Mouse (Mus musculus) frontal cortex, postnatal 14 days (tissue): ENCODE data around the gene Drosha.
"Not testable (repeated sequence)": the region's sequence is repeated elsewhere in the genome, so short reads cannot be mapped to it uniquely, and the experiment has no call there.

Experiments used
- DNase-seq, 2 experiments: peaks; one replicate each; pipeline ENCODE4 v3.0.0; 2022; ENCODE audit warnings: low spot score in 2 of 2

Drosha gene

DNA sequence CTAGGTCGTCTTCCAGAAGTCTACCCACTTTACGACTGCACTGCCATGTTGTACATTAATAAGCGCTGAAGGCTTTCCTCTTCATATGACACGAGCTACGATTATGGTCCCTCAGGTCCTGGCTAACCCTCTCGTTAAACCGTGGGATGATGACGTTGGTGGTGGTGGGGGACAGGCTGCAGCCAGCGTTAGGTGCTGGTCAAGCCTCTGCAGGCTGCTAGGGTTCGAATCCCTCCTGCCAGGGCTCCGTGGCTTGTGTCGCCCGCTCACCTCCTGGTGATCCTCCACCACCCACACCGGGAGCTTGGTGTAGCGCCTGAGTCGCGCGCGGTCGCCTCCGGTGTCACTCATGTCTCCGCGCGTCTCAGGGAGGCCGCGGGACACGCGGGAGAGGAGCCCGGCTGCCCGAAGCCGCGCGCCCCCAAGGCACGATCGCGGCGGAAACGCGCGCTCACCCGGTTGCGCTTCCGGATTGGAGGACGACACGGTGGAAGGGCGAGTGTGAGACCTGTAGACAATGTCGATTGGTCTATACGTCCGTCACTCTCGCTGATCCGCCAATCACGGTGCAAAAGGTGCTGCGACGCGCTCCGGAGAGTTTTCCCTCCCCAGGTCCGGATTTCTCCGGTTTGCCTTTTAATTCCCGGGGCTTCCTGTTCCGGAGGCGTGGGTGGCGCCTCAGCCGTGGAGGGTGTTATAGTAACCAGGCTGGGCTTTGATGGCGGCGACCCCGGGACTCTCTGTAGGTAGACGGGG, at the start of gene Drosha, which contains the start of gene 6030458C11Rik:
TSS of gene Drosha (plus strand) at position 619 of the 756 bp plus-strand sequence.
TSS of gene 6030458C11Rik (minus strand) at position 453 of the 756 bp plus-strand sequence.
- peak; percentile 96 to 99 for DNase-seq

DNA sequence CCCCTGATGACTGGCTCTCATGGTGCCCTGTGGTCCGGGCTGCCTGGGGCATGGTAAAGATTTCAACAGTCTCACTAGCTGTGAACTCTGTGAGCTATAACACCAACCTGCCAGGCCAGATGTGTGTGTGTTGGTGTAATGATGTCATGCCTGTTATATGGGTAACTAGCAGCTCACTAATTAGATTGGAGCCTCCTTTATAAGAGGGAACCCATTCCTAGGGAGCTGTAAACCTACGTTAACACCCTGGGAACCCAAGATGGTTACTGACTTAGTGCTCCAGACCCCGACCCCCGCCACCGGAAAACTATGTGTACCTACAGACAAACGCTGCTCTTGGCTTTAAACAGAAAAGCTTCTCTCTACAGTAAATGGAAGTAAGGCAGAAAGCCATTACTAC, 43.3 kb upstream of the Drosha start:
- DNase-seq, result no peak

DNA sequence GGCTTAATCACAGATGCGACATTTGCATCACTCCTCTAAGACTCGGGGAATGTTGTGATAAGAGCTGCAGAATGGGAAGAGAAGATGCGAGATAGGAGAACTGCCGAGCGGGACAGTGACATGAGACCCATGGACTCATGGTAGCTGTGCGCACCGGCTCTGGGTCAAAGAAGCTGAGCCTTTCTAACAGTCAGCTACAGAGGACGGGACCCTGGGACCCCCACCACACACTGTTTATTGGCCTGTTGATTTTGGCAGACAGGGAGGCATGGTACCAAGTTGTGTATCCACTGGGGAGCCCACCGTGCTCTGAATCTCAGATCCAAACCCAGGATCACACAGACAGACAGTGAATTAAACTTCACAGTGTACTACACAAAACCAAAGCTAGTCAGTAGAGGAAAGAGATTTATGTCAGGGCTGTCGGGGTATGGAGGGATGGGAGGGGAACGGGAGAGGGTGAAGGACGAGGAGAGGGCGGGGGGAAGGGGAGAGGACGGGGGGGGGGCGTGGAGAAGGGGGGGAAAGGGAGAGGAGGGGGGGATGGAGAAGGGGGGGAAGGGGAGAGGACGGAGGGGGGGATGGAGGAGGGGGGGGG, 42.8 kb upstream of the Drosha start:
- DNase-seq, result no peak

DNA sequence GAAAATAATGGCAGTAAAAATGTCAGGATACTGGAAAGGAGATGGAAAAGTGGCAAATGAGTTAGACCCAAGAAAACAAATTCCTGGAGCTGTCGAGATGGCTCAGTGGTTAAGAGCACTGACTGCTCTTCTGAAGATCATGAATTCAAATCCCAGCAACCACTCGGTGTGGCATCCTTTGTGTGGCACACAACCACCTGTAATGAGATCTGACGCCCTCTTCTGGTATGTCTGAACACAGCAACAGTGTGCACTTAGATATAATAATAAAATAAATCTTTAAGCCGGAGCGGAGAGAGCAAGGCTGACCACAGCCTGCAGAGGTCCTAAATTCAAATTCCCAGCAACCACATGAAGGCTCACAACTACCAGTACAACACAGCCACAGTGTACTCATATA, 36.1 kb upstream of the Drosha start:
- DNase-seq, result no peak

DNA sequence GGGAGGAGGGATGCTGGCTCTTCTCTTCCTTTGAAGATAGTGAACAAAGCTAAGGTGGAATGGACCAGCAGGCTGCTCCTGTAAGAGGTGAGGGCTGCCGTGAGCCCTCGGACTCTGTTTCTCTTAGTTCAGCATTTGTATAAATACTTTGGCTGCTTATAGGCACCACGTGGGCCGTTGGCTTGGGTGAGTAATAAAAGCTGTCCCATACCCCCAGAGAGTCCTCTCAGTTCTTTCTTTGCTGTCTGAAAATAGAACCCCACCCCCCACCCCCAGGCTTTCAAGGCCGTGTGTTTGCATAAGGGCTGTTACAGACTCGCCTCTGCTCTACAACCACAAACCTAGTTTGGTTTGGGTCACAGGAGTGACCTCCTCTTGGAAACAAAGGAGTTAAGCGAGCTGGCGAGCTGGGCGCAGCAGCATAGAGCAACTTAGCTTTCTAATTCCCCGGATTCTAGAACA, 35.2 kb upstream of the Drosha start:
- no peak for DNase-seq

DNA sequence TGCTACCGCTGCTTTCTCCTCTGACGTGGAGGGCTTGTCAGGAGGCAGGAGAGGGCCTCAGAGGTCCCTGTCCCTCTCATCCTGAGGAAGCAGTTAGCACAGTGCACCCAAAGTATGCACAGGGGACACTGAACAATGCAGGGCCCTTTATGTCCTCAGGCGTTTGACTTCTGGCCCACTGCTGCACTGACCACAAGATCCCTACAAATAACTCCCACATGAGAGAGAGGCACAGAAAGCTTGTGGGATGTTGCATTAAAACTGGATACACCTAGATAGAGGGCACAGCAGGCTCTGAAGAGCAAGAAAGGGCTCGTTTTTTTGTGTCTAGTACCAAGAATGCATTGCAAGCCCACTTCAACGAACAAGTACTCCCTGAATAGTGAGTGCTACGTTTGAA, 30.3 kb upstream of the Drosha start:
- DNase-seq, result no peak

DNA sequence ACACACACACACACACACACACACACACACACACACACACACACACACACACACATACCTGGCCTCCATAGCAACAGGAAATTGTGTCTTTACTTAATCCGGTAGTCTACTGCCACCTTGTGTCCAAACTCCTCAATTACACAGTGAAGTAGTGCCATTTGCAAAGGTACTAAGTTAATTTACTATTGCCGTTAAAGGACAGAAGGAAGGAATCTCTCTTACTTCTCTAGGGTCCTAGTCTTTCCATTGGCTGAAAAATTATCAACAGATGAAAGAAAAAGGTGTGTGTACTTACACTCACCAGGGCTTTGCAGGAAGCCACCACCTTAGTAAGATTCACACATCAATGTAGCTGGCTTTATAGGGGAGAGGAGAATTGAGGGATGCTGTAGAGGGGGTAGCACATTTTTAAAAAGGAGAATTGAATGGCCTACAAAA, 29.1 kb upstream of the Drosha start:
- DNase-seq, result peak in 1 of 2 experiments; percentile 37

DNA sequence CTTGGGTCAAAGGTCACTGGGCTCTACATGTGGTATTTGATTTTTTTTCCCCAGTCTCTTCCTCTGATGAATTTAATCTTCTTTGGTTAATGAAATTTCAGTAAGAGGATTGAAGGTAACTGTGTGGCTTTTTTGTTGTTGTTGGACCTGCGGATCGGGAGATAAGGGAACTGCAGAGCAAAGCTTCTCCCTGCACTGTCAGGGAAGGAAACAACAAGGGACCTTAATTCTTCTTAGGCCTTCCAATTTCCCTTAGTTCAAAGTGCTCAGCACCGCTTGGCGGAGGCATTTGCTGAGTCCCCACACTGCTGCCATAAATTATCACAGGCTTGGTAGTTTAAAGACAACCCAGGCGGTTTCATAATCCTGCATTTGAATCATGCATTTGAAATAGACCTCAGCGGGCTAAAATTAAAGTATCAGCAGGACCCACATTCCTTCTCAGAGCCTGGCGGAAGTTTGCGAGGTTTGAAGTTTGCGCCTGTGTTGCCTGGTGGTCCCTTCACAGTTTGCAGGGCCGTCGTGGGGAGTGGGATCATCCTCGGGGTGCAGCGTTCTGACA, 28.6 kb upstream of the Drosha start:
- DNase-seq, result peak in 1 of 2 experiments; percentile 14

DNA sequence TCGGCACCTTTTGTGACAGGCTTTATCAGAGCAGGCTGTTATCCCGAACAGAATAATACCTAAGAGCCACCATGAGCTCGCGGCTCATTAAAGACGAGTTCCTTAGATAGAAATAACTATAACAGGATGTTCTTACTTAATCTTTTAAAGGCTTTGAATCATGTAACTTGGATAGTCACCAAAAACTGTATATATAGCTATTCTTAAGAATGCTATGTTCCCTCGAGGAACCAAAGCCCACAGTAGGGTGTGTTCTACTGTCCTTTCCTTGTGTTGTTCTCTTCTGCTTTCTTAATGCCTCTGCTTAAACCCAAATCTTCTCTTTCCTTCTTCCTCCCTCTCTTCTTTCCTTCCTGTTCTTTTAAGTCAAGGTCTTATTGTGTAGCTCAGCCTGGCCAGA, 26.6 kb upstream of the Drosha start:
- no peak for DNase-seq

DNA sequence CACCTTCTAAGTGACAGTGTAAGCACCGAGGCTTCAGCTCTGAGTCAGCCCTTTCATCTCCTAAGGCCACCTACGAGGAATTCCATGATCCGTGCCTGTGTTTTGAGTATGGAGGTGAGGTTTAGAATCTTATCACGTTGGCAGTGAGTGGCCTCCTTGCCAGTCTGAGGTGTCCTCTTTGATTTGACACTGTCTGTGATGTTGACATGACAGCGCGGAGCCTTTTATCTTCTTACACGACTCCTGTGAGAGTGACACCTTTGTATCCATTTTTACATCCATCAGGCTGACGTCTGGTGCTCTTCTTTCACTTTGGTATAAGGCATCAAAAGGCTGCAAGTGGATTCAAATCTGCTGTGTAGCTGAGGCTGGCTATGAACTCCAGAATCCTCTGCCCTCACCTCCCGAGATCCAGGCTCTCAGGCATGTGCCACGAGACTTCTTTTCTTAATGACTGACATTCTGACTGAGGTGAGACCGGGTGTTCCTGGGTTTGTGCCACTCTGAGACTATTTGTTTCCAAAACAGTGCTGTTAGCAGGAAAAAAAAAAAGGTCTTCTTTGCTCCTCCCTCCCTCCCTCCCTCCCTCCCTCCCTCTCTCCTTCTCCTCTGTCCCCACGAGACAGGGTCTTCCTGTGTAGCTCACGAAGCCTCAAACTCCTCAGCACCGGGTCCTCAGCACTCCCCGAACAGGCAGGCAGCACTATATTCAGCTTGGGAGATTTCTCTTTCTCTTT, 24.0 kb upstream of the Drosha start:
- no peak for DNase-seq

DNA sequence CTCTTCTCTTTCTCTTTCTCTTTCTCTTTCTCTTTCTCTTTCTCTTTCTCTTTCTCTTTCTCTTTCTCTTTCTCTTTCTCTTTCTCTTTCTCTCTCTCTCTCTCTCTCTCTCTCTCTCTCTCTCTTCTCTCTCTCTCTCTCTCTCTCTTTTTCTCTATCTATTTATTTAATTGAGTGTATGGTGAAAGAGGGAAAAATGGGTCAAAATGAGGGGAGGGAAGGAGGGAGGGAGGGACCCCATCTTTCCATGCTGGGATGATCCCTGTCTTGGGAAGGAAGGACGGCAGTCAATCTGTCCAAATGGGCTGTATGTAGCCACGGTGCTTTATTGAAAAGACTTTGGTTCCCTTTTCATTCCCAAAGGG, 23.5 kb upstream of the Drosha start:
- DNase-seq, result not testable (repeated sequence)

DNA sequence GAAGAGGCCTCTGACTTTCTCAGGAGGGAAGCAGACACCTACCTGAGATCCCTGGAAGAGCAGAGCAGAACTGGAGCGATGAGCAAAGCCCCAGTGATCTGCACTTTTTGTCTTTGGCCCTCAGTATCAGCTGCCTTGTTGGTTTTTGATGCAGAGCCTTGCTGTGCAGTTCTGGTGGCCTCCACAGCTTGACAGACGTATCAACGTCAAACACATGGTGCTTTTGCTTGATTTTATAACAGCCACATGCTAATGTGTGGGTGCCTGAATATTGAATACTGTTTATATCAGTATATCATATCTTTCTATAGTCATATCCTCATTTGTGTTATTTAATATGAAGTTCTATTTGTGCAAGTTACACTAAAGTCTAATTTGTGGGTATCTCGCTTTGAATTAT, 19.5 kb upstream of the Drosha start:
- no peak for DNase-seq

DNA sequence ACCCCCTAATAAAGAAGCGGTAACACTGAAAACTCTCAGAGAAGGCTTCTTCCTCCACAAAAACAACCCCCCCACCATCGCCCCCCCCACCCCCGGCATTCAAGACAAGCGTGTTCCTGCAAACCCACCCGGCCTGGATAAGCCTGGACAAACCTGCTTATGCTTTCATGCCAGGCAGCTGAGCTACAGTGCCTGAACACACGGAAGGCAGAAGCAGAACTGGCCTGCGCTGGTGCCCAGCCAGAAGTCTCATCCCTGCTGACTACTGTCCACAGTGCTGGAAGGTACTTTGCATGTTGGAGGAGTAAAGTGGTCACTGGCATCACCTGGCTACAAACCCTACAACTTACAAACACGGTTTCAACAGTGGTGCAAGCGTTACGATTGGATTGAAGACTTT, 17.5 kb upstream of the Drosha start:
- no peak for DNase-seq

DNA sequence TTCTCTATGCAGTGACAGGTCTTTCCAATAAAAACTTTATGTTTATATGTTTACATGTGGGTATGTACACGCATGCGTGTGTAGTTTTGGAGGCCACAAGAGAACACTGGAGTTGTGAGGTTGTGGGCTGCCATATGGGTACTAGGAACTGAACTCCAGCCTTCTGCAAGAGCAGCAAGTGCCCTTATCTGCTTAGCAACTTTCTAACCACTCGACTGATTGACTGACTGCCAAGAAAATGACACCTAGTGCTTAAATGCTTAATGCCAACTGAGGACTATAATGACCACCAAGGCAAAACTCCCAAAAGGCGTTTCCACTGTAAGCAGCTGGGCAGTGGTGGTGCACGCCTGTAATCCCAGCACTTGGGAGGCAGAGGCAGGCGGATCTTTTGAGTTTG, 15.3 kb upstream of the Drosha start:
- DNase-seq, result no peak

DNA sequence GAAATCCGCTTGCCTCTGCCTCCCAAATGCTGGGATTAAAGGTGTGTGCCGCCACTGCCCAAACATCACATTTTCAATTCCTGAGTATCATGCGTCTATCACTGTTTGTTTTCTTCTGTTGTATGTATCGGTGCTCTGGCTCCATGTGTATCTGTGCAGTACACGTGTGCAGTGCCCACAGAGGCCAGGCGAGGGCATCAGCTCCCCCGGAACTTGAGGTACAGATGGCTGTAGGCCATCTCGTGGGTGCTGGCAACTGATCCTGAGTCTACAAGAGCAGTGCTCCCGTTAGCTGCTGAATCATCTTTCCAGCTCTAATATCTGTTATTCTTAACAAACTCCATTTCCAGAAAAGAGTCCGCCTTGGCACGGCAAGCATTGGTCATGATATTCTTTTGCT, 12.0 kb upstream of the Drosha start:
- no peak for DNase-seq

DNA sequence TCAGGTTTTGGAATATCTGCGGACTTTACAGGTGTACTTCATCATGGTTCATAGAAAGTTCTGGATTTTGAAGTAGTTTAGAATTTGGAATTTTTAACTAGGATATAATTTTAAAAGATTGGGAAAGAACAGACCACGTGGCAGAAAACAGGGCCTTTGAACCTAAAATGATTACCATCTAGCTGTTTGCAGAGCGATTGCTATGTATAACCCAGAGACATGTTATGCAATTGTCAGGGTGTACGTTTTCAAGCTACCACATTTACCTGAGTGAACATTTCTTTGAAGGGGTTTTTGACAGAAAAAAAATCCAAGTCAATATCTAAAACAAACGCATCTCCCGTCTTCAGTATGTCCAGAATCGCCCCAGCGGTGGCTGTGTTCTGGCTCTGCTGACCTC, 7.0 kb upstream of the Drosha start:
- no peak for DNase-seq

DNA sequence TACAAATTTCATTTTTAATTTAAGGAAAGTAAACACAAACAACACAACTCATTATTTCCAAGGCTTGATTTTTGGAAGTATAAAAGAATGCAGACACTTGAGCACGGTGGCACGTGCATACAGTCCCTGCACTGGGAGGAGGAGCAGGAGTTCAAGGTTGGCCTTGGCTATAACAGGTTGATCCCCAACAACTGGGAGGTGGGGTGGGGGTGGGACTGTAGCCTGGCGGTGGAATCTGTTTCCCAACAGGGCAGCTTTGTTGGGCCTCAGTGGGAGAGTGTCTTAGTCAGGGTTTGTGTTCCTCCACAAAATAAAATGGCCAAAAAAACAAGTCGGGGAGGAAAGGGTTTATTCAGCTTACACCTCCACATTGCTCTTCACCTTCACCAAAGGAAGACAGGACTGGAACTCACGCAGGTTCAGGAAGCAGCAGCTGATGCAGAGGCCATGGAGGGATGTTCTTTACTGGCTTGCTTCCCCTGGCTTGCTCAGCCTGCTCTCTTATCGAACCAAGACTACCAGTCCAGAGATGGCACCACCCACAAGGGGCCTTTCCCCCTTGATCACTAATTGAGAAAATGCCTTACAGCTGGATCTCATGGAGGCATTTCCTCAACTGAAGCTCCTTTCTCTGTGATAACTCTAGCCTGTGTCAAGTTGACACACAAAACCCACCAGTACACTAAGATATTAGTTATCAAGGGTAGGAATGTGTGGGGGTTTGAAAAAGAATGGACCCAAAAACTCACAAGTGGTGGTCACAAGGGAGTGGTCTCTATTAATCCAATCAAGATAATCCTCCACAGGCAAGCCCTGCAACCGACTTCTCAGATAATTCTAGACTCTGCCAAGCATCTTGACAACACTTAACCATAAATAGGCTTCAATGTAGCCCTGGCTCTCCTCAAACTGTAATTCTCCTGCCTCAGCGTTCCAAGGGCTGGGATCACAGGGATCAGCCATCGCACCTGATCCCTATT, 1.9 kb upstream of the Drosha start:
- DNase-seq, result no peak

DNA sequence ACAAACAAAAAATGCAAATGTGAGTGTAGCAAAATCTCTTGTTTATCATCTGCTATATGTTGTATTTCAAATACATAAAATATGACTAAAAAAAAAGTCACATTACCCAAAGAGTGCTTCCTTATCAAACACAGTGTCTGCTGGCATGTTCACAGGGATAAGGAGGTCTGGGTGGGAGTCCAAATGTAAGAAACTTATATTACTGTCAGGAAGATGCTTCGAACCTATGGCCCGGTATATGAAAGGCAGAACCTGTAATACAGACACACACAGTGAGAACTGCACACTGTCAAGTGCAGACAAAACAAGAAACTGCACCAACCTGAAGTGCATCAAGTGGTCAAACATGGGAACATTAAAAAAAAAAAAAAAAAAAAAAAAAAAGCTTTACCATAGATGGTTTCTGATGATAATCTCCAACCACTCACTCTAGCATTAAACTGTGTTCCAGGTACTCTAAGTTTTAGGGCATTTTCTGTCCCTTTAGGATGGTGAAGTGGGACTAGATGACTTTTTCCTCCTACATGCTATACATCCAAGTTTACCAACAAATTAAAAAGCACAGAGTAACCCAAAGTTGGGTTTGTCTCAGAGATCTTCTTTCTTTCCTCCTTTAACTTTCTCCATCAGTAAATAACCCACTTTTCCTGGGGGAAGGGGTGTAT, 1.0 kb upstream of the Drosha start:
- DNase-seq, result no peak

DNA sequence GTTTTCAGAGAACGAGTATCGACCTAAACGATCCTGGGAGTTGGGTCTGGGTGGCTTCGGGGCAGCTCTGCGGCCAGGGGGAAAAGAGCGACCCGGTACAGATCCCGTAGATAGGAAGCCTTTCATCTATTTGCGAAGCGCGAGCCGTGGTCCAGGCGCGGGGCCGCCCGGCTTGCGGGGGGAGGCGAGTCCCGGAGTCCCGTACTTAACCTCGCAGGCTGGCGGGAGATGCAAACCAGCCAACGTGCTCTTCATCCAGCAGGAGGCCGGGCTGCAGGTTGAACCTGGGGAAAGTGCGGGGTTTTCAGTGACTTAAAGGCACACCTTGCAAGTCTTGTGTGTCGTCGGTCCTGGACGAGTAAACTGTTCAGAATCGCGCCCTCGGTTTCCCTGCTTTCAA, 350 bp downstream of the Drosha start:
- DNase-seq, result no peak

DNA sequence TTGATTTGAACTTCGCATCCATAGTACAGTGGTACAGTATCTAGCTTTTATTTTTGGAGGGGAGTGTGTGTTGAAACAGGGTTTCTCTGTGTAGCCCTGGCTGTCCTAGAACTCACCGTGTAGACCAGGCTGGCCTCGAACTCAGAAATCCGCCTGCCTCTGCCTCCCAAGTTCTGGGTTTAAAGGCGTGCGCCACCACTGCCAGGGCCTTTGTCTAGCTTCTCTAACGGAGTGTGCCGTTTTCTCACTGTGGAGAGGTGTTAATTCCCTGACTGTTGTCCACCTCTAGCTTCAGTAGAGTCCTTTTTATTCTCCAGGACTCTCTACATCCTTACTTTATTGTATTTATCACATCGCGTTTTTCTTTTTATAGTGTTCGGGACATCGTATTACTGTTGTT, 793 bp downstream of the Drosha start:
- no peak for DNase-seq

DNA sequence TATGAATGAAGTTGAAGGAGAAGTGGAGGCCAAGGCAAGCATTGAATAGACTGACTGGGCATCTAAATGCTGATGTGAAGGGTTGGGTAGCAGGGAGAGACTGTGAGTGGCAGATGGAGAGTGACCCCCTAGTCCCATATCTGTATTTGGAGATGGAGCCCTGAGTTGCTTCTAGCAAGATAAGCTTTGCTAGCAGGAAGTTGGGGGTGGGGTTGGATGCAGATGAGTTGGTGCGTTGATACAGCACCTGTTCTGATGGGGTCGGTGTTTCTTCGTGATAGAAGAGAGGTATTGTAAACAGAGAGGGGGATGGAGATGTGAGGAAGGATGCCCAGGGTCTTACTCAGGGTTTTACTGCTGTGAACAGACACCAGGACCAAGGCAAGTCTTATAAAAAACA, 5.3 kb downstream of the Drosha start:
- no peak for DNase-seq
